Mouse (Mus musculus): ENCODE data around the gene Prkg1. TPM values are rescaled to one million over a fixed set of nuclear protein-coding genes. Genes with fewer than 3 reads are reported as not detected.

Prkg1 gene
- polyA plus RNA-seq, 2 experiments from 2014 or later, result 0.39 TPM; not detected in 1

- no peak for ATAC-seq
Observed at GRCm38 (mm10) chr19:30833045-30833651, 931.7 kb downstream of the Prkg1 start.

GRCm38 (mm10) chr19:30829231-30829775 is 935.5 kb downstream of the Prkg1 start:
- ATAC-seq, result no peak

GRCm38 (mm10) chr19:30827820-30828219 is 937.0 kb downstream of the Prkg1 start:
- ATAC-seq, result no peak

- ATAC-seq, result no peak
Observed at GRCm38 (mm10) chr19:30826106-30826505, 938.7 kb downstream of the Prkg1 start.

GRCm38 (mm10) chr19:30815661-30816060 is 949.2 kb downstream of the Prkg1 start:
- ATAC-seq, result no peak

- no peak for ATAC-seq
Observed at GRCm38 (mm10) chr19:30806265-30806664, 958.6 kb downstream of the Prkg1 start.

GRCm38 (mm10) chr19:30780803-30781202 is 984.0 kb downstream of the Prkg1 start:
- no peak for ATAC-seq

GRCm38 (mm10) chr19:30768316-30768715 is 996.5 kb downstream of the Prkg1 start:
- no peak for ATAC-seq

- ATAC-seq, result no peak
Observed at GRCm38 (mm10) chr19:30744426-30744825, 1020.4 kb downstream of the Prkg1 start.

GRCm38 (mm10) chr19:30699130-30699529 is 1065.7 kb downstream of the Prkg1 start:
- ATAC-seq, result no peak

GRCm38 (mm10) chr19:30691258-30691657 is 1073.6 kb downstream of the Prkg1 start:
- no peak for ATAC-seq

GRCm38 (mm10) chr19:30690691-30691090 is 1074.1 kb downstream of the Prkg1 start:
- ATAC-seq, result no peak

GRCm38 (mm10) chr19:30687942-30688341 is 1076.9 kb downstream of the Prkg1 start:
- no peak for ATAC-seq

- no peak for ATAC-seq
Observed at GRCm38 (mm10) chr19:30676308-30676707, 1088.5 kb downstream of the Prkg1 start.

- no peak for ATAC-seq
Observed at GRCm38 (mm10) chr19:30664269-30664668, 1100.6 kb downstream of the Prkg1 start.

GRCm38 (mm10) chr19:30642629-30643170 is 1122.1 kb downstream of the Prkg1 start:
- ATAC-seq, result no peak

- no peak for ATAC-seq
Observed at GRCm38 (mm10) chr19:30637471-30637870, 1127.4 kb downstream of the Prkg1 start.

- ATAC-seq, result no peak
Observed at GRCm38 (mm10) chr19:30631051-30631450, 1133.8 kb downstream of the Prkg1 start.

- no peak for ATAC-seq
Observed at GRCm38 (mm10) chr19:30626036-30626435, 1138.8 kb downstream of the Prkg1 start.

- no peak for ATAC-seq
Observed at GRCm38 (mm10) chr19:30625391-30625790, 1139.4 kb downstream of the Prkg1 start.

GRCm38 (mm10) chr19:30623620-30624019 is 1141.2 kb downstream of the Prkg1 start:
- ATAC-seq, result no peak

- ATAC-seq, result no peak
Observed at GRCm38 (mm10) chr19:30613150-30613865, 1151.5 kb downstream of the Prkg1 start.

- ATAC-seq, result no peak
Observed at GRCm38 (mm10) chr19:30586366-30586765, 1178.5 kb downstream of the Prkg1 start.

- no peak for ATAC-seq
Observed at GRCm38 (mm10) chr19:30564516-30564915, 1200.3 kb downstream of the Prkg1 start.

All from CD4-positive, CD25-positive, alpha-beta regulatory T cell, adult 4 months (primary cell).